Mouse (Mus musculus) left cerebral cortex, adult 2 months (tissue): ENCODE data around the gene Zfp764. TPM values are rescaled to one million over a fixed set of nuclear protein-coding genes. Genes with fewer than 3 reads are reported as not detected.
"Not testable (repeated sequence)": the region's sequence is repeated elsewhere in the genome, so short reads cannot be mapped to it uniquely, and the experiment has no call there.

ENCODE experiments used
- DNase-seq, 2 experiments: peaks; one replicate each; pipeline ENCODE4 v3.0.0; 2021 to 2022; ENCODE audit warnings: low spot score in 2 of 2, mixed read lengths in 1 of 2; ENCODE audit errors: extremely low spot score in 1 of 2
- H3K27ac ChIP-seq: fragments of 200-600 bp; 2 replicates; pipeline ENCODE4 v1.8.1; 2022
- H3K4me3 ChIP-seq: fragments of 200-600 bp; 2 replicates; pipeline ENCODE4 v1.8.1; 2022
- CTCF ChIP-seq: fragments of 200-600 bp; IDR thresholded peaks from 2 replicates; pipeline ENCODE4 v1.8.1; 2022; ENCODE audit warnings: antibody characterized with exemption, mild to moderate bottlenecking, moderate library complexity
- intact Hi-C: fragments of 180-260 bp; cut with DNase I; formaldehyde crosslinking; loops from one replicate; pipeline ENCODE4 v1.15.1; 2025
- total RNA-seq, 2 experiments: library from RNA; stranded (reverse); gene quantifications; 2 replicates each; pipeline ENCODE4 v1.2.3; 2021

Gene Zfp764
- total RNA-seq, 2 experiments from 2014 or later, result 3.8 to 5.6 TPM

- intact Hi-C loops, result loop anchor here (1.0 kb wide), 1 partner anchor 11 kb away; the partner anchor contains the start of gene Zfp747
- Histone ChIP-seq H3K27ac (peak within 1 kb of the TSS; percentile 55), H3K4me3 (peak within 1 kb of the TSS; percentile 64)
- DNase-seq, result peak; percentile 87 to 89
- no peak for TF ChIP-seq CTCF
These were observed 19.8 kb downstream of the Zfp764 start, which contains the start of gene 9130019O22Rik for GRCm38 (mm10) chr7:127386641-127387392. TSS of gene 9130019O22Rik (minus strand) at chr7:127387166.

- H3K4me3 ChIP-seq, intact Hi-C loops, H3K27ac ChIP-seq, DNase-seq: not testable (repeated sequence)
These were observed 21.1 kb downstream of the Zfp764 start for GRCm38 (mm10) chr7:127385560-127385959.

GRCm38 (mm10) chr7:127378310-127378921 is 28.2 kb downstream of the Zfp764 start:
- Histone ChIP-seq H3K27ac (no peak overlapping the region), H3K4me3 (no peak overlapping the region)
- DNase-seq, result no peak
- intact Hi-C loops, result loop anchor here (5.0 kb wide), 1 partner anchor 129 kb away; no protein-coding TSS in a partner anchor
- no peak for TF ChIP-seq CTCF

GRCm38 (mm10) chr7:127375271-127376245 is 31.1 kb downstream of the Zfp764 start, which contains the start of gene Zfp747:
TSS of gene Zfp747 (minus strand) at chr7:127376050.
- peak; percentile 90 for DNase-seq
- intact Hi-C loops, result loop anchor here (1.0 to 5.0 kb wide), 2 partner anchors 12 to 132 kb away; partner anchors contain the start of gene 9130019O22Rik
- TF ChIP-seq CTCF, result peak; percentile 55
- Histone ChIP-seq H3K27ac (peak within 1 kb of the TSS; percentile 76), H3K4me3 (peak within 1 kb of the TSS; percentile 72)

GRCm38 (mm10) chr7:127371870-127372269 is 34.8 kb downstream of the Zfp764 start:
- H3K27ac ChIP-seq, DNase-seq, intact Hi-C loops, H3K4me3 ChIP-seq: not testable (repeated sequence)
- peak; percentile 5 for TF ChIP-seq CTCF

- TF ChIP-seq CTCF, result no peak
- Histone ChIP-seq H3K27ac (no peak overlapping the region), H3K4me3 (no peak overlapping the region)
- intact Hi-C loops, result no loop called here
- no peak for DNase-seq
These were observed 35.4 kb downstream of the Zfp764 start for GRCm38 (mm10) chr7:127371213-127371612.

- no peak for TF ChIP-seq CTCF
- intact Hi-C loops, result no loop called here
- Histone ChIP-seq H3K27ac (no peak overlapping the region), H3K4me3 (no peak overlapping the region)
- DNase-seq, result no peak
These were observed 40.4 kb downstream of the Zfp764 start for GRCm38 (mm10) chr7:127366249-127366648.

GRCm38 (mm10) chr7:127364166-127364565 is 42.5 kb downstream of the Zfp764 start:
- no peak for TF ChIP-seq CTCF
- Histone ChIP-seq H3K4me3 (no peak overlapping the region; the same call in 1 of the 2 replicates), H3K27ac (no peak overlapping the region; the same call in 1 of the 2 replicates)
- intact Hi-C loops, result loop anchor here (5.0 kb wide), 1 partner anchor 43 kb away; the partner anchor contains the start of gene Zfp764
- no peak for DNase-seq

- DNase-seq, result peak in 1 of 2 experiments; percentile 41
- peak overlapping the region; percentile 72 for H3K27ac ChIP-seq
- no peak for TF ChIP-seq CTCF
- intact Hi-C loops, result loop anchor here (5.0 kb wide), 1 partner anchor 44 kb away; the partner anchor contains the start of gene Zfp764
- peak overlapping the region; percentile 41 for H3K4me3 ChIP-seq
These were observed 43.1 kb downstream of the Zfp764 start for GRCm38 (mm10) chr7:127363475-127363921.

GRCm38 (mm10) chr7:127362418-127362817 is 44.2 kb downstream of the Zfp764 start:
- H3K4me3 ChIP-seq, result peak overlapping the region; percentile 26; the same call in 1 of the 2 replicates
- peak; percentile 88 for TF ChIP-seq CTCF
- DNase-seq, H3K27ac ChIP-seq: not testable (repeated sequence)
- intact Hi-C loops, result loop anchor here (1.0 to 5.0 kb wide), 3 partner anchors 45 to 136 kb away; partner anchors contain the start of gene Zfp764

GRCm38 (mm10) chr7:127361449-127361848 is 45.2 kb downstream of the Zfp764 start:
- Histone ChIP-seq H3K4me3 (no peak overlapping the region), H3K27ac (no peak overlapping the region)
- no peak for TF ChIP-seq CTCF
- intact Hi-C loops, result loop anchor here (5.0 kb wide), 1 partner anchor 46 kb away; the partner anchor contains the start of gene Zfp764
- no peak for DNase-seq
